Mouse (Mus musculus) ES-Bruce4 (cell line): ENCODE data around the gene Ccdc158. TPM values are rescaled to one million over a fixed set of nuclear protein-coding genes. Genes with fewer than 3 reads are reported as not detected.

ENCODE experiments used
- H3K27ac ChIP-seq: 2 replicates; pipeline ENCODE4 v1.5.1; 2012; ENCODE audit warnings: low read length, inconsistent platforms; ENCODE audit not compliant: insufficient read depth
- H3K27me3 ChIP-seq: 2 replicates; pipeline ENCODE4 v1.6.1; 2012; ENCODE audit warnings: mild to moderate bottlenecking, low read length, inconsistent platforms; ENCODE audit not compliant: control insufficient read depth, poor library complexity, insufficient read depth, severe bottlenecking
- H3K36me3 ChIP-seq: 2 replicates; pipeline ENCODE4 v1.6.1; 2012; ENCODE audit warnings: inconsistent platforms, mild to moderate bottlenecking, low read length, moderate library complexity; ENCODE audit not compliant: control insufficient read depth, poor library complexity, insufficient read depth, severe bottlenecking
- H3K4me1 ChIP-seq: one replicate; pipeline ENCODE4 v1.8.1; 2011; ENCODE audit warnings: low read length; ENCODE audit not compliant: control insufficient read depth, insufficient read depth
- H3K4me3 ChIP-seq: 2 replicates; pipeline ENCODE4 v1.5.1; 2011; ENCODE audit warnings: low read depth, mild to moderate bottlenecking, low read length
- H3K9ac ChIP-seq: 2 replicates; pipeline ENCODE4 v1.6.1; 2012; ENCODE audit warnings: low read depth, mild to moderate bottlenecking, inconsistent platforms; ENCODE audit not compliant: poor library complexity, severe bottlenecking
- H3K9me3 ChIP-seq: replicated peaks from 2 replicates; pipeline ENCODE4 v1.6.1; 2012; ENCODE audit warnings: mild to moderate bottlenecking, low read length, inconsistent platforms; ENCODE audit not compliant: control insufficient read depth, poor library complexity, insufficient read depth, severe bottlenecking
- CTCF ChIP-seq: IDR thresholded peaks from one replicate; pipeline ENCODE4 v1.8.1; 2011; ENCODE audit warnings: low read depth, low read length
- EP300 ChIP-seq: IDR thresholded peaks from 2 replicates; pipeline ENCODE4 v1.6.1; 2011; ENCODE audit warnings: low read depth, low read length; ENCODE audit not compliant: insufficient read depth
- polyA plus RNA-seq: library from polyadenylated mRNA; stranded (reverse); fragments of >200 nt; gene quantifications from 2 replicates; pipeline ENCODE4 v1.2.4, GENCODE M21; 2011; ENCODE audit warnings: low read depth; ENCODE audit not compliant: missing spikeins, insufficient read depth, insufficient read length

Ccdc158 gene
- polyA plus RNA-seq, 1 experiment = 5.4 TPM

DNA sequence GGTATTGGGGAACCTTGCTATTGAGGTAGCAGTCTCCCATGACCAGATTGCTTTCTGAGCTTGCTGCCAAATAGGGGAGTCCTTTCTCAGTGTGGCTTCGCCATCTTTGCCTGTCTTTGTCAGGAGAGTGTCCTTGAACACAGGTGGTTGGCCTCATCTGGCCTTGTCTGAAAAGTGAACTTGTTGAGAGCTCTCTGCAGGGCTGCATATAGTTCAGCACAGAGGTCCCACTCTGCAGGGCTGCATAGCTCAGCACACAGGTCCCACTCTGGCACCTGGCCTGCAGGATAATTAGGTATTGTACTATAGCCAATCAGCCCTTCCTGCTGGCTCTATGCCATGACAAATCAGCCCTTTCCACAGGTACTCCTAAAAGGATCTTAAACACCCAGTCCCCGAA, 114.9 kb downstream of the Ccdc158 start:
- Histone ChIP-seq H3K4me1 (no peaks in the 10 kb centered on the region), H3K9ac (no peak overlapping the region), H3K9me3 (no peaks in the 10 kb centered on the region), H3K27me3 (no peaks in the 10 kb centered on the region), H3K36me3 (no peaks in the 10 kb centered on the region), H3K27ac (no peak overlapping the region), H3K4me3 (no peak overlapping the region)
- TF ChIP-seq EP300 (no peak), CTCF (no peak)

Other genes with a start within 250 kb of the Ccdc158 start
- gene Nup54, start 240.1 kb downstream of the Ccdc158 start, polyA plus RNA-seq = 99.7 and 109 TPM in 2 replicates
- gene Scarb2, start 168.4 kb downstream of the Ccdc158 start, polyA plus RNA-seq = 62.1 and 62.8 TPM in 2 replicates
- gene Fam47e, start 120.2 kb downstream of the Ccdc158 start, polyA plus RNA-seq = not detected in 2 replicates
- gene Stbd1, start 72.2 kb downstream of the Ccdc158 start, polyA plus RNA-seq = 2.7 and 2.8 TPM in 2 replicates
- gene Shroom3, start 8.2 kb upstream of the Ccdc158 start, polyA plus RNA-seq = 49.1 and 54.2 TPM in 2 replicates